Mouse (Mus musculus): ENCODE results near the gene Poln. TPM values are rescaled to one million over a fixed set of nuclear protein-coding genes. Genes with fewer than 3 reads are reported as not detected.

The Poln gene
- 1.5 TPM for total RNA-seq (2023)

GRCm38 (mm10) chr5:34168950-34169891, at the start of gene Poln, which contains the start of gene Haus3:
Poln (minus strand) TSS chr5:34169448.
Haus3 (minus strand) TSS chr5:34169527.

GRCm38 (mm10) chr5:34187601-34188316, 18.5 kb upstream of the Poln start, which contains the start of gene Mxd4:
Mxd4 (minus strand) TSS chr5:34187720.

GRCm38 (mm10) chr5:33995843-33996693, 173.2 kb downstream of the Poln start, which contains the start of gene Nat8l:
Nat8l (plus strand) TSS chr5:33995984.

GRCm38 (mm10) chr5:33983309-33984121, 185.7 kb downstream of the Poln start, which contains the start of gene Gm1673:
Gm1673 (plus strand) TSS chr5:33983433.

Other genes starting within 250 kb of the Poln start
- 28.3 TPM for gene Nelfa, start 233.0 kb downstream of the Poln start, total RNA-seq (2023)
- not detected for gene Gm1673, start 186.0 kb downstream of the Poln start, total RNA-seq (2023)
- gene Nat8l, start 173.5 kb downstream of the Poln start, total RNA-seq (2023): 0.12 TPM
- gene Haus3, start 79 bp upstream of the Poln start, total RNA-seq (2023): 42.7 TPM
- gene Mxd4, start 18.3 kb upstream of the Poln start, total RNA-seq (2023): 92.5 TPM
- 4.6 TPM for gene Zfyve28, start 119.0 kb upstream of the Poln start, total RNA-seq (2023)
- not detected for gene Cfap99, start 119.2 kb upstream of the Poln start, total RNA-seq (2023)
- 233 TPM for gene Rnf4, start 166.8 kb upstream of the Poln start, total RNA-seq (2023)
- gene Fam193a, start 200.5 kb upstream of the Poln start, total RNA-seq (2023): 91.0 TPM